Mouse (Mus musculus) CH12.LX (cell line): ENCODE measurements around the gene S100a13.

Source experiments
- CTCF ChIP-seq, 2 experiments: IDR thresholded peaks in 1 of 2; conservative IDR thresholded peaks in 1 of 2; 2 replicates each; pipeline ENCODE4 v1.5.1; 2011 to 2012; ENCODE audit warnings: low read depth in 2 of 2, low read length in 2 of 2, improper control_type of control experiment in 1 of 2, inconsistent platforms in 1 of 2, mild to moderate bottlenecking in 1 of 2, moderate library complexity in 1 of 2
- POLR2A ChIP-seq: IDR thresholded peaks from 2 replicates; pipeline ENCODE4 v1.6.1; 2011; ENCODE audit warnings: low read depth, mild to moderate bottlenecking, improper control_type of control experiment, low read length
- TCF12 ChIP-seq: IDR thresholded peaks from 2 replicates; pipeline ENCODE4 v1.6.1; 2014; ENCODE audit warnings: low read depth, mild to moderate bottlenecking, inconsistent platforms, low read length, improper control_type of control experiment

DNA sequence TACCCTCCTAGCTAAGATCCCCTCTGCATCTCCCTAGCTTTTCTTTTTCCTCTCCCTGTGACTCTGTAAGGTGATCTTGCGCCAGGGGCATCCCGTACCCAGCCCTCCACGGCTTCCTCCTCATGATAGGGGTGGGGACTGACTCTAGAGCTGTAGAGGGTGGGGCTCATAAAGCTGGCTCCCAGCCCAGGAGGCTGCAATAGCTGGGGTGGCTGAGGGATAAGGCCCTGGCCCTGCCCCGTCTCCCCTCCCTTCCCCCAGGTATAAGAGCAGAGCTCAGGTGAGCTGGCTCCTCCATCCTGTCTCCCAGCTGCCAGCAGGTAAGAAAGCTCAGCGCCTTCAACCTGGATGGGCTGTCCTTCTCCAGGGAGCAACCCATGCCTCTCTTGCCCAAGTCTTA, 12.3 kb downstream of the S100a13 start, which contains the start of gene S100a14:
- TF ChIP-seq POLR2A (no peak), CTCF (conservative IDR thresholded peaks at IDR 0.05 in 1 of 2, IDR thresholded peaks at IDR 0.05 in 1 of 2; ENCODE audit: low read depth in 2 of 2, low read length in 2 of 2) (no peak), TCF12 (no peak)
